50 mouse cellular contexts compared by ENCODE assay signal in the genomic region with DNA sequence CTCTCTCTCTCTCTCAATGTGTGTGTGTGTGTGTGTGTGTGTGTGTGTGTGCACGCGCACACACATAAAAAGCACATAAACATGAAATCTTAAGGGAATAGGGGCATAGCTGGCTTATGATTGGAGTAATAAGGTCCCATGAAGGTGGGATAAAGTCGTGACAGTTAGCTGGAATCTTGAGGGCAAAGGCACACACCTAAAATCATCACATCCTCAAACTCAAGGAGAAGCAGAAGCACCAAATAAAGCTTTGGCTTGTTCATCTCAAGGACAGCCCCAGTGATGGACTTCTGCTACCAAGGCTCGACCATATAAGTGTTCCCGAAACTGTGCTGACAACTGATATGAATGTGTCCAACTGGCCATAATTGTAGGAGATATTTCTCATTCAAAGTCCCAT. TPM values are rescaled to one million over a fixed set of nuclear protein-coding genes. Genes with fewer than 3 reads are reported as not detected.
"Had no signal": no experiment of that assay in that cellular context is flagged by ENCODE, and none has a peak within 500 bp of the region (broad histone marks: within the 10 kb centered on the region; RNA-seq: fewer than 3 reads in every experiment).

No protein-coding gene starts in this region.

- DNase-seq: heart, postnatal 10 days; heart, postnatal 14 days; heart, postnatal 36 days; heart, postnatal 4 days; kidney, adult 11 months; kidney, adult 18-20 months; kidney, adult 8-10 months; kidney, adult 9 months; kidney, postnatal 10 days; kidney, postnatal 14 days; kidney, postnatal 25 days; kidney, postnatal 36 days; kidney, postnatal 4 days; layer of hippocampus, adult 9-11 months; layer of hippocampus, postnatal 36 days had no signal

- H3K27ac ChIP-seq: heart, embryonic 10.5 days; heart, embryonic 13.5 days; heart, embryonic 15.5 days; hindbrain, embryonic 10.5 days; hindbrain, embryonic 12.5 days; hindbrain, embryonic 13.5 days; hindbrain, embryonic 14.5 days; hindbrain, embryonic 15.5 days; hindbrain, postnatal 0 days; intestine, embryonic 15.5 days; kidney, embryonic 15.5 days; kidney, postnatal 0 days; layer of hippocampus, adult 2 months had no signal

- H3K27me3 ChIP-seq: heart, embryonic 12.5 days; heart, embryonic 13.5 days; heart, embryonic 15.5 days; hindbrain, embryonic 12.5 days; hindbrain, embryonic 13.5 days; hindbrain, embryonic 15.5 days; intestine, embryonic 15.5 days; kidney, embryonic 15.5 days had no signal

- H3K9ac ChIP-seq: heart, embryonic 12.5 days; heart, embryonic 13.5 days; heart, embryonic 15.5 days; hindbrain, embryonic 12.5 days; hindbrain, embryonic 13.5 days; hindbrain, embryonic 14.5 days; hindbrain, embryonic 15.5 days; intestine, embryonic 15.5 days; kidney, embryonic 15.5 days had no signal

- H3K9me3 ChIP-seq: hindbrain, embryonic 12.5 days; hindbrain, embryonic 13.5 days; hindbrain, embryonic 15.5 days; intestine, embryonic 15.5 days; kidney, embryonic 15.5 days had no signal

- H3K4me3 ChIP-seq: heart, embryonic 10.5 days; heart, embryonic 12.5 days; heart, embryonic 13.5 days; heart, embryonic 15.5 days; hindbrain, embryonic 10.5 days; hindbrain, embryonic 12.5 days; hindbrain, embryonic 13.5 days; hindbrain, embryonic 15.5 days; intestine, embryonic 15.5 days; kidney, embryonic 15.5 days; layer of hippocampus, adult 2 months had no signal

- ATAC-seq: hindbrain, embryonic 16.5 days; hindbrain, postnatal 0 days; inflammation-experienced regulatory T-cells, adult 6 months; intestine, embryonic 15.5 days; intestine, embryonic 16.5 days; intestine, postnatal 0 days had no signal

- H3K4me2 ChIP-seq: heart, embryonic 11.5 days; heart, embryonic 12.5 days; heart, embryonic 13.5 days; heart, embryonic 15.5 days; hindbrain, embryonic 12.5 days; hindbrain, embryonic 13.5 days; hindbrain, embryonic 14.5 days; hindbrain, embryonic 15.5 days; intestine, embryonic 15.5 days; kidney, embryonic 15.5 days had no signal

- H3K4me1 ChIP-seq: heart, embryonic 10.5 days; heart, embryonic 12.5 days; heart, embryonic 13.5 days; heart, embryonic 15.5 days; hindbrain, embryonic 10.5 days; hindbrain, embryonic 12.5 days; hindbrain, embryonic 13.5 days; hindbrain, embryonic 15.5 days; intestine, embryonic 15.5 days; kidney, embryonic 15.5 days had no signal

- H3K36me3 ChIP-seq: heart, embryonic 10.5 days; heart, embryonic 12.5 days; heart, embryonic 13.5 days; heart, embryonic 15.5 days; hindbrain, embryonic 10.5 days; hindbrain, embryonic 12.5 days; hindbrain, embryonic 13.5 days; hindbrain, embryonic 15.5 days; intestine, embryonic 15.5 days; kidney, embryonic 15.5 days had no signal

RNA-seq across cellular contexts. Expression of gene AW822073, which starts 9.8 kb away (rescaled TPM):
- total RNA-seq: heart, adult 8-10 months; heart, postnatal 10 days; heart, postnatal 14 days; heart, postnatal 25 days; heart, postnatal 36 days; heart, postnatal 4 days; hematopoietic stem cell, adult 5-6 weeks; hindbrain, postnatal 0 days; layer of hippocampus, adult 18-20 months; layer of hippocampus, adult 2 months; layer of hippocampus, postnatal 10 days; layer of hippocampus, postnatal 14 days; layer of hippocampus, postnatal 25 days; layer of hippocampus, postnatal 36 days; left cerebral cortex, adult 18-20 months had no signal
- polyA plus RNA-seq: heart, embryonic 10.5 days; heart, embryonic 11.5 days; heart, embryonic 12.5 days; heart, embryonic 13.5 days; heart, embryonic 14.5 days; heart, embryonic 15.5 days; heart, embryonic 16.5 days; heart, postnatal 0 days; hindbrain, embryonic 10.5 days; hindbrain, embryonic 11.5 days; hindbrain, embryonic 12.5 days; hindbrain, embryonic 13.5 days; hindbrain, embryonic 14.5 days; hindbrain, embryonic 15.5 days; hindbrain, embryonic 16.5 days; hindbrain, postnatal 0 days; inflammation-experienced regulatory T-cells, adult 6 months; intestine, embryonic 14.5 days; intestine, embryonic 15.5 days; intestine, embryonic 16.5 days; intestine, postnatal 0 days; kidney, embryonic 14.5 days; kidney, embryonic 15.5 days; kidney, postnatal 0 days; large intestine, adult 2 months had no signal

RNA-seq across cellular contexts. Expression of gene Duxf3, which starts 17.5 kb away (rescaled TPM):
- total RNA-seq: heart, adult 8-10 months; heart, postnatal 10 days; heart, postnatal 14 days; heart, postnatal 25 days; heart, postnatal 36 days; heart, postnatal 4 days; hematopoietic stem cell, adult 5-6 weeks; hindbrain, postnatal 0 days; layer of hippocampus, adult 18-20 months; layer of hippocampus, adult 2 months; layer of hippocampus, adult 8-10 months; layer of hippocampus, postnatal 10 days; layer of hippocampus, postnatal 14 days; layer of hippocampus, postnatal 25 days; layer of hippocampus, postnatal 36 days; left cerebral cortex, adult 18-20 months had no signal
- polyA plus RNA-seq: heart, embryonic 10.5 days; heart, embryonic 11.5 days; heart, embryonic 12.5 days; heart, embryonic 13.5 days; heart, embryonic 14.5 days; heart, embryonic 15.5 days; heart, postnatal 0 days; hindbrain, embryonic 10.5 days; hindbrain, embryonic 11.5 days; hindbrain, embryonic 12.5 days; hindbrain, embryonic 13.5 days; hindbrain, embryonic 14.5 days; hindbrain, embryonic 15.5 days; hindbrain, embryonic 16.5 days; hindbrain, postnatal 0 days; inflammation-experienced regulatory T-cells, adult 6 months; intestine, embryonic 14.5 days; intestine, embryonic 15.5 days; intestine, embryonic 16.5 days; intestine, postnatal 0 days; kidney, embryonic 14.5 days; kidney, embryonic 15.5 days; kidney, postnatal 0 days; large intestine, adult 2 months had no signal

RNA-seq across cellular contexts. Expression of gene Gm4981, which starts 21.6 kb away (rescaled TPM):
- total RNA-seq: heart, adult 8-10 months; heart, postnatal 10 days; heart, postnatal 14 days; heart, postnatal 25 days; heart, postnatal 36 days; heart, postnatal 4 days; hematopoietic stem cell, adult 5-6 weeks; hindbrain, postnatal 0 days; layer of hippocampus, adult 18-20 months; layer of hippocampus, adult 2 months; layer of hippocampus, adult 8-10 months; layer of hippocampus, postnatal 10 days; layer of hippocampus, postnatal 25 days; layer of hippocampus, postnatal 36 days; left cerebral cortex, adult 18-20 months had no signal
- polyA plus RNA-seq: heart, embryonic 11.5 days; heart, embryonic 12.5 days; heart, embryonic 13.5 days; heart, embryonic 14.5 days; heart, embryonic 15.5 days; heart, embryonic 16.5 days; heart, postnatal 0 days; hindbrain, embryonic 10.5 days; hindbrain, embryonic 11.5 days; hindbrain, embryonic 12.5 days; hindbrain, embryonic 13.5 days; hindbrain, embryonic 14.5 days; hindbrain, embryonic 15.5 days; hindbrain, embryonic 16.5 days; hindbrain, postnatal 0 days; inflammation-experienced regulatory T-cells, adult 6 months; intestine, embryonic 14.5 days; intestine, embryonic 15.5 days; intestine, embryonic 16.5 days; intestine, postnatal 0 days; kidney, embryonic 14.5 days; kidney, embryonic 15.5 days; kidney, postnatal 0 days; large intestine, adult 2 months had no signal
